Mouse (Mus musculus) limb, embryonic 12.5 days (tissue): ENCODE data around the gene Gm21985. TPM values are rescaled to one million over a fixed set of nuclear protein-coding genes. Genes with fewer than 3 reads are reported as not detected.
A peak's percentile ranks its signal among the peaks of the same experiment; 100 is the strongest.

Experiments
- ATAC-seq: fragments of 200-750 bp; cut with Nextera tagmentation; 2 replicates; pipeline ENCODE4 v1.8.0; 2017; ENCODE audit warnings: low read depth, moderate TSS enrichment; ENCODE audit not compliant: insufficient number of reproducible peaks, insufficient read depth, low FRiP score, low TSS enrichment
- H3K27ac ChIP-seq: fragments of 300-500 bp; sonication (generic); 2 replicates; pipeline ENCODE4 v1.5.1; 2016; ENCODE audit warnings: mild to moderate bottlenecking, moderate library complexity
- H3K27me3 ChIP-seq: fragments of 300-500 bp; sonication (generic); 2 replicates; pipeline ENCODE4 v1.6.1; 2016; ENCODE audit warnings: mild to moderate bottlenecking, moderate library complexity
- H3K36me3 ChIP-seq: fragments of 300-500 bp; sonication (generic); 2 replicates; pipeline ENCODE4 v1.6.1; 2016; ENCODE audit warnings: mild to moderate bottlenecking, moderate library complexity
- H3K4me1 ChIP-seq: fragments of 300-500 bp; sonication (generic); replicated peaks from 2 replicates; pipeline ENCODE4 v1.6.1; 2016
- H3K4me2 ChIP-seq: fragments of 300-500 bp; sonication (generic); 2 replicates; pipeline ENCODE4 v1.6.1; 2016; ENCODE audit warnings: mild to moderate bottlenecking, moderate library complexity
- H3K4me3 ChIP-seq: fragments of 300-500 bp; sonication (generic); replicated peaks from 2 replicates; pipeline ENCODE4 v1.5.1; 2016; ENCODE audit warnings: mild to moderate bottlenecking
- H3K9ac ChIP-seq: fragments of 300-500 bp; sonication (generic); replicated peaks from 2 replicates; pipeline ENCODE4 v1.6.1; 2016; ENCODE audit warnings: mild to moderate bottlenecking, moderate library complexity
- H3K9me3 ChIP-seq: fragments of 300-500 bp; sonication (generic); 2 replicates; pipeline ENCODE4 v1.6.1; 2016; ENCODE audit warnings: mild to moderate bottlenecking, moderate library complexity
- WGBS: fragments of 180-500 bp; shearing (Covaris S2); methylation state at CpG from one replicate; pipeline ENCODE4 v1.1.7; 2016; 5-methylcytosine and 5-hydroxymethylcytosine counted together
- polyA plus RNA-seq: library from polyadenylated mRNA; unstranded; fragments of >200 nt; fragmentation: Nextera tagmentation; extraction: Ambion mirVana; gene quantifications from 2 replicates; pipeline ENCODE4 v1.2.1, GENCODE M21; 2016

Gene Gm21985
- not detected in 2 replicates for polyA plus RNA-seq

GRCm38 (mm10) chr2:112266242-112266592 is at the start of gene Gm21985:
Gene Gm21985 (plus strand): TSS chr2:112266314.
- Histone ChIP-seq H3K27me3 (no peaks in the 10 kb centered on the region), H3K27ac (peak within 1 kb of the TSS; percentile 89), H3K9ac (peak within 1 kb of the TSS; percentile 75), H3K4me3 (peak within 1 kb of the TSS; percentile 74), H3K9me3 (no peaks in the 10 kb centered on the region), H3K36me3 (no peaks in the 10 kb centered on the region), H3K4me2 (peak within 1 kb of the TSS; percentile 93), H3K4me1 (peaks cover 20% of the 10 kb centered on the region)
- WGBS, result 3% methylated on average over 11 of the region's 11 CpGs
- peak; percentile 33 for ATAC-seq

- Histone ChIP-seq H3K27ac (no peak overlapping the region), H3K4me2 (no peak overlapping the region), H3K36me3 (no peaks in the 10 kb centered on the region), H3K9me3 (no peaks in the 10 kb centered on the region), H3K27me3 (no peaks in the 10 kb centered on the region), H3K4me1 (no peaks in the 10 kb centered on the region), H3K9ac (no peak overlapping the region), H3K4me3 (no peak overlapping the region)
- no peak for ATAC-seq
- WGBS, result 76% methylated on average over 6 of the region's 6 CpGs
These were observed 48.5 kb upstream of the Gm21985 start for GRCm38 (mm10) chr2:112217614-112218013.

GRCm38 (mm10) chr2:112220880-112221279 is 45.2 kb upstream of the Gm21985 start:
- no peaks in the 10 kb centered on the region for H3K36me3 ChIP-seq
- no peak overlapping the region for H3K27ac ChIP-seq
- no peaks in the 10 kb centered on the region for H3K4me1 ChIP-seq
- no peak overlapping the region for H3K4me2 ChIP-seq
- no peaks in the 10 kb centered on the region for H3K27me3 ChIP-seq
- no peaks in the 10 kb centered on the region for H3K9me3 ChIP-seq
- 87% methylated on average over 5 of the region's 5 CpGs for WGBS
- H3K9ac ChIP-seq, result no peak overlapping the region
- no peak for ATAC-seq
- H3K4me3 ChIP-seq, result no peak overlapping the region

- Histone ChIP-seq H3K9ac (no peak overlapping the region), H3K9me3 (no peaks in the 10 kb centered on the region), H3K36me3 (no peaks in the 10 kb centered on the region), H3K27me3 (no peaks in the 10 kb centered on the region), H3K4me2 (no peak overlapping the region), H3K4me3 (no peak overlapping the region), H3K4me1 (no peaks in the 10 kb centered on the region), H3K27ac (no peak overlapping the region)
- no peak for ATAC-seq
- 81% methylated on average over 5 of the region's 5 CpGs for WGBS
These were observed 43.5 kb upstream of the Gm21985 start for GRCm38 (mm10) chr2:112222607-112223006.

DNA sequence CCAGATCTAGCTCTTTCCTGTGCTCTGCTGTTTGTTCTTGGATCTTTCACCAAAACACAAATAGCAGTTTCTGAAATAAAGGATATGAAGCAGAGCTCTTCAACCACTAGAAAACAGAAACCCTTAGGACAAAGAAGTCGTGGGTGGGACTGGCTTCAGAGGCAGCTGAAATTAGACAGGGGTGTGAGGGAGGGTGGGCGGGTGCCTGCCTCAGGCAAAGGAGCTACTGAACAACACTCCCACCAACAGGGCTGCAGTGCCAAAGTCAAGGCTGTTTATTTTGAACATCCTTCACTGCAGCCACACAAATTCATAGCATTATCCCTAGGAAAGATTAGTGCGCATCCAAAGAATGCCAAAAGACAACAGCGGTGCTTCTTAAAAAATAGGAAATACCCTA is 41.8 kb upstream of the Gm21985 start:
- no peak overlapping the region for H3K4me3 ChIP-seq
- no peaks in the 10 kb centered on the region for H3K27me3 ChIP-seq
- 64% methylated on average over 4 of the region's 4 CpGs for WGBS
- no peak overlapping the region for H3K9ac ChIP-seq
- no peak for ATAC-seq
- no peak overlapping the region for H3K27ac ChIP-seq
- no peaks in the 10 kb centered on the region for H3K4me1 ChIP-seq
- no peaks in the 10 kb centered on the region for H3K9me3 ChIP-seq
- H3K4me2 ChIP-seq, result no peak overlapping the region
- H3K36me3 ChIP-seq, result no peaks in the 10 kb centered on the region

GRCm38 (mm10) chr2:112232623-112233022 is 33.5 kb upstream of the Gm21985 start:
- 94% methylated on average over 1 of the region's 1 CpGs for WGBS
- 0 out of 2 replicates have a peak, but pooled peaks cover under 1% of the 10 kb centered on the region for H3K4me1 ChIP-seq
- ATAC-seq, result no peak

DNA sequence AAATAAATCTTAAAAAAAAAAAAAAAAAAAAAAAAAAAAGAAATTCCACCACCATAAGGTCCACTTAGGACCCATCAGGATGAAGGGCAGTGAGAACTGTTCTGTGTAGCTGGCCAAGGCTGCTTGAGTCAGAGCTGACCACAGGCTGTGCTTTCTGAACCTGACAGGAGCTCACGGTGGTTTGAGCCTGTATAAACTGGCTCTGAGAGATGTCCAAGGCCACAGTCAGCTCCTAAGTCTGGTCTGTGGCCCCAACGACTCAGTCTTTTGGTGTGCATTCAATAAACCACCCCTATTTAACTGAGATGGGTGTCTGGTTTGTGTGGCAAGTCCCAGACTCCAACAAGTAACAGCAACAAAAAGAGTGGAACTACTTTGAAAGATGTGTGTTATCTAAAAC is 29.5 kb upstream of the Gm21985 start:
- H3K9ac ChIP-seq, result no peak overlapping the region
- no peak for ATAC-seq
- no peaks in the 10 kb centered on the region for H3K36me3 ChIP-seq
- H3K27ac ChIP-seq, result no peak overlapping the region
- no peak overlapping the region for H3K4me3 ChIP-seq
- H3K9me3 ChIP-seq, result no peaks in the 10 kb centered on the region
- H3K27me3 ChIP-seq, result no peaks in the 10 kb centered on the region
- 83% methylated on average over 2 of the region's 2 CpGs for WGBS
- H3K4me2 ChIP-seq, result no peak overlapping the region
- peaks cover 21% of the 10 kb centered on the region for H3K4me1 ChIP-seq

More at GRCm38 (mm10) chr2:112232623-112233022, 33.5 kb upstream of the Gm21985 start:
- Histone ChIP-seq H3K4me3 (no peak overlapping the region), H3K9me3 (no peaks in the 10 kb centered on the region), H3K36me3 (no peaks in the 10 kb centered on the region), H3K27me3 (no peaks in the 10 kb centered on the region), H3K27ac (no peak overlapping the region), H3K4me2 (no peak overlapping the region), H3K9ac (no peak overlapping the region)

GRCm38 (mm10) chr2:112238006-112238405 is 28.1 kb upstream of the Gm21985 start:
- Histone ChIP-seq H3K4me3 (no peak overlapping the region), H3K27me3 (no peaks in the 10 kb centered on the region), H3K27ac (no peak overlapping the region), H3K36me3 (no peaks in the 10 kb centered on the region), H3K4me2 (peak overlapping the region; percentile 10; the same call in 1 of the 2 replicates), H3K9ac (no peak overlapping the region), H3K9me3 (no peaks in the 10 kb centered on the region), H3K4me1 (peaks cover 22% of the 10 kb centered on the region)
- 4% methylated on average over 4 of the region's 4 CpGs for WGBS
- ATAC-seq, result no peak

DNA sequence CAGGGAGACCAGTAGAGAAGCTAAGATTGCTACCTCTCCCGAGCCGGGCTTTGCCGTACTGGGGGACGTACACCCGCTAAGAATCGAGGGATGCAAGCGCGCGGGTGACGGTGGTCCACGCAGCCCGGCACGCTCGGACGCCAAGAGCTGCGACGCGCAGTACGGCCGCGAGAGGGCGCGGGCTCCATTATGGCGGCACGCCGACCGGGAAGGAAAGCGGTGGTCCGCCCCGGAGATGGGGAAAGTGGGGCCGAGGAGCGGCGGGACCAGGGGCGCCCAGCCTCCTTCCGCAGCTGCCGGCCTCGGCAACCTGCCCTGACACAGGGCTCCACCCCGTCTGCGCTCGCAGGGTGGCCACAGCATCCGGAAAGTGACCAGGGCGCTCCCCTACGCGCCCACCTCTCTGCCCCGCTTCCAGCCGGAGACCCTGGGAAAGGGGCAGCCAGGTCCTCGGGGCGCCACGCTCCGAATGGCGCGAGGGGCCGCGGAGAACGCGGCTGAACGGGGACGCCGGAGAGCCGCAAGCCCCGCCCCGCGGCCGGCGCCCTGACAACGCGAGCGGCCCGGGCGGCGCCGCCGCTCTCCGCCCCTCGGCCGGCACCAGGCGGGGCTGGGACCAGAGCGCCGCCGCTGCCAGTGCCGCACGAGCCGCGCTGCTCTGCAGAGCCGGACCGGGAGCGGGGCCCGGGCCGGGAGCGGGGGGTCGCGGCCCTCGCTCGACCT is 26.7 kb upstream of the Gm21985 start, which contains the start of gene Lpcat4:
Lpcat4 (plus strand) TSS at position 257 of the 723 bp plus-strand sequence.
- WGBS, result under 1% methylated on average over 75 of the region's 94 CpGs

GRCm38 (mm10) chr2:112239935-112240721 is 26.0 kb upstream of the Gm21985 start:
- WGBS, result under 1% methylated on average over 25 of the region's 28 CpGs
- no peaks in the 10 kb centered on the region for H3K27me3 ChIP-seq

More for the DNA sequence above, 26.7 kb upstream of the Gm21985 start, which contains the start of gene Lpcat4:
- Histone ChIP-seq H3K4me1 (peaks cover 22% of the 10 kb centered on the region), H3K4me2 (peak within 1 kb of the TSS; percentile 88), H3K36me3 (peaks cover 6% of the 10 kb centered on the region), H3K27ac (peak within 1 kb of the TSS; percentile 96), H3K9me3 (no peaks in the 10 kb centered on the region), H3K9ac (peak within 1 kb of the TSS; percentile 80), H3K27me3 (no peaks in the 10 kb centered on the region), H3K4me3 (peak within 1 kb of the TSS; percentile 74)
- peak; percentile 77 for ATAC-seq

GRCm38 (mm10) chr2:112241787-112242186 is 24.3 kb upstream of the Gm21985 start:
- 75% methylated on average over 14 of the region's 14 CpGs for WGBS
- no peaks in the 10 kb centered on the region for H3K9me3 ChIP-seq
- peaks cover 23% of the 10 kb centered on the region for H3K36me3 ChIP-seq
- ATAC-seq, result no peak
- H3K27me3 ChIP-seq, result no peaks in the 10 kb centered on the region
- peaks cover 22% of the 10 kb centered on the region for H3K4me1 ChIP-seq
- H3K27ac ChIP-seq, result no peak overlapping the region
- no peak overlapping the region for H3K9ac ChIP-seq
- H3K4me3 ChIP-seq, result no peak overlapping the region
- H3K4me2 ChIP-seq, result peak overlapping the region; percentile 1; the same call in 1 of the 2 replicates

More at GRCm38 (mm10) chr2:112239935-112240721, 26.0 kb upstream of the Gm21985 start:
- ATAC-seq, result peak; percentile 49
- Histone ChIP-seq H3K36me3 (peaks cover 9% of the 10 kb centered on the region), H3K4me1 (peaks cover 22% of the 10 kb centered on the region), H3K4me3 (peak overlapping the region; percentile 74), H3K4me2 (peak overlapping the region; percentile 88), H3K9ac (peak overlapping the region; percentile 80), H3K27ac (peak overlapping the region; percentile 96), H3K9me3 (no peaks in the 10 kb centered on the region)
